Mouse (Mus musculus) lung, postnatal 0 days (tissue): ENCODE data around the gene Sumo3. TPM values are rescaled to one million over a fixed set of nuclear protein-coding genes. Genes with fewer than 3 reads are reported as not detected.
A peak's percentile ranks its signal among the peaks of the same experiment; 100 is the strongest.

Experiments
- ATAC-seq: fragments of 200-750 bp; cut with Nextera tagmentation; 2 replicates; pipeline ENCODE4 v1.8.0; 2017; ENCODE audit warnings: moderate library complexity
- DNase-seq: peaks from one replicate; pipeline ENCODE4 v3.0.0-alpha.2; 2016; ENCODE audit warnings: low spot score
- H3K27ac ChIP-seq: fragments of 300-500 bp; sonication (generic); 2 replicates; pipeline ENCODE4 v1.5.1; 2014; ENCODE audit warnings: antibody characterized with exemption, mild to moderate bottlenecking, low read length, mixed read lengths
- H3K27me3 ChIP-seq: fragments of 300-500 bp; sonication (generic); replicated peaks from 2 replicates; pipeline ENCODE4 v1.6.1; 2014; ENCODE audit warnings: low read length, mixed read lengths; ENCODE audit not compliant: insufficient read depth
- H3K36me3 ChIP-seq: fragments of 300-500 bp; sonication (generic); 2 replicates; pipeline ENCODE4 v1.6.1; 2014; ENCODE audit warnings: low read length, mixed read lengths; ENCODE audit not compliant: insufficient read depth
- H3K4me1 ChIP-seq: fragments of 300-500 bp; sonication (generic); 2 replicates; pipeline ENCODE4 v1.6.1; 2014; ENCODE audit warnings: antibody characterized with exemption, low read depth, low read length, mixed read lengths; ENCODE audit not compliant: insufficient read depth
- H3K4me2 ChIP-seq: fragments of 300-500 bp; sonication (generic); replicated peaks from 2 replicates; pipeline ENCODE4 v1.6.1; 2014; ENCODE audit warnings: low read depth, mild to moderate bottlenecking, low read length, moderate library complexity, mixed read lengths
- H3K4me3 ChIP-seq: fragments of 300-500 bp; sonication (generic); 2 replicates; pipeline ENCODE4 v1.5.1; 2014; ENCODE audit warnings: low read depth, low read length
- H3K9ac ChIP-seq: fragments of 300-500 bp; sonication (generic); replicated peaks from 2 replicates; pipeline ENCODE4 v1.6.1; 2014; ENCODE audit warnings: low read depth, mild to moderate bottlenecking
- H3K9me3 ChIP-seq: fragments of 300-500 bp; sonication (generic); 2 replicates; pipeline ENCODE4 v1.6.1; 2016; ENCODE audit warnings: low read length, mixed read lengths
- CTCF ChIP-seq: IDR thresholded peaks from 2 replicates; pipeline ENCODE4 v1.5.1; 2016; ENCODE audit warnings: antibody characterized with exemption, mild to moderate bottlenecking
- EP300 ChIP-seq: IDR thresholded peaks from 2 replicates; pipeline ENCODE4 v1.6.1; 2016; ENCODE audit warnings: antibody characterized with exemption, mild to moderate bottlenecking, control low read depth
- WGBS: fragments of 180-500 bp; shearing (Covaris S2); extraction: QIAGEN DNeasy Blood & Tissue Kit; methylation state at CpG from one replicate; pipeline ENCODE4 v1.1.7; 2014; 5-methylcytosine and 5-hydroxymethylcytosine counted together
- polyA plus RNA-seq: library from polyadenylated mRNA; unstranded; fragments of >200 nt; fragmentation: Nextera tagmentation; extraction: Ambion mirVana; gene quantifications from 2 replicates; pipeline ENCODE4 v1.2.1, GENCODE M21; 2015

The Sumo3 gene
- 185 and 209 TPM in 2 replicates for polyA plus RNA-seq

GRCm38 (mm10) chr10:77605908-77606826 is at the start of gene Sumo3, which contains the start of gene Gm49325:
Gene Sumo3, plus strand, starts transcription at chr10:77606097.
Gene Gm49325, plus strand, starts transcription at chr10:77606197.
- ATAC-seq (peak; percentile 94), DNase-seq (peak; percentile 96)
- TF ChIP-seq CTCF, result peak; percentile 1; the same call in 1 of the 2 replicates
- TF ChIP-seq EP300, result no peak
- H3K4me2 ChIP-seq, result peak within 1 kb of the TSS; percentile 82
- H3K4me3 ChIP-seq, result peak within 1 kb of the TSS; percentile 66
- WGBS, result 2% methylated on average over 86 of the region's 119 CpGs
- peaks cover 14% of the 10 kb centered on the region for H3K4me1 ChIP-seq
- H3K27me3 ChIP-seq, result no peaks in the 10 kb centered on the region
- H3K9me3 ChIP-seq, result no peaks in the 10 kb centered on the region
- H3K27ac ChIP-seq, result peak within 1 kb of the TSS; percentile 99
- 0 out of 2 replicates have a peak, but pooled peaks cover 5% of the 10 kb centered on the region for H3K36me3 ChIP-seq
- peak within 1 kb of the TSS; percentile 69 for H3K9ac ChIP-seq

GRCm38 (mm10) chr10:77556631-77557030 is 49.3 kb upstream of the Sumo3 start:
- Histone ChIP-seq H3K9me3 (no peaks in the 10 kb centered on the region), H3K27ac (no peak overlapping the region), H3K9ac (no peak overlapping the region), H3K27me3 (no peaks in the 10 kb centered on the region), H3K36me3 (no peaks in the 10 kb centered on the region), H3K4me3 (no peak overlapping the region), H3K4me2 (no peak overlapping the region), H3K4me1 (no peaks in the 10 kb centered on the region)
- no peak for DNase-seq
- no peak for ATAC-seq
- 89% methylated on average over 7 of the region's 7 CpGs for WGBS
- TF ChIP-seq EP300, result no peak
- no peak for TF ChIP-seq CTCF

- WGBS, result 89% methylated on average over 4 of the region's 4 CpGs
- Histone ChIP-seq H3K27me3 (no peaks in the 10 kb centered on the region), H3K9me3 (no peaks in the 10 kb centered on the region), H3K4me1 (no peaks in the 10 kb centered on the region), H3K4me3 (no peak overlapping the region), H3K9ac (no peak overlapping the region), H3K4me2 (no peak overlapping the region), H3K36me3 (no peaks in the 10 kb centered on the region), H3K27ac (no peak overlapping the region)
- ATAC-seq (no peak), DNase-seq (no peak)
- TF ChIP-seq CTCF (peak; percentile 47), EP300 (no peak)
These were observed 48.3 kb upstream of the Sumo3 start for GRCm38 (mm10) chr10:77557641-77558040.

GRCm38 (mm10) chr10:77560090-77560489 is 45.8 kb upstream of the Sumo3 start:
- TF ChIP-seq CTCF (no peak), EP300 (no peak)
- H3K4me1 ChIP-seq, result no peaks in the 10 kb centered on the region
- DNase-seq (no peak), ATAC-seq (no peak)
- H3K4me3 ChIP-seq, result no peak overlapping the region
- H3K9ac ChIP-seq, result no peak overlapping the region
- WGBS, result 82% methylated on average over 11 of the region's 11 CpGs
- no peaks in the 10 kb centered on the region for H3K9me3 ChIP-seq
- H3K27ac ChIP-seq, result no peak overlapping the region
- no peaks in the 10 kb centered on the region for H3K36me3 ChIP-seq
- no peak overlapping the region for H3K4me2 ChIP-seq
- no peaks in the 10 kb centered on the region for H3K27me3 ChIP-seq

GRCm38 (mm10) chr10:77560830-77561229 is 45.1 kb upstream of the Sumo3 start:
- no peaks in the 10 kb centered on the region for H3K4me1 ChIP-seq
- no peaks in the 10 kb centered on the region for H3K27me3 ChIP-seq
- no peak overlapping the region for H3K4me2 ChIP-seq
- 55% methylated on average over 9 of the region's 9 CpGs for WGBS
- no peaks in the 10 kb centered on the region for H3K36me3 ChIP-seq
- TF ChIP-seq CTCF (no peak), EP300 (no peak)
- H3K9ac ChIP-seq, result no peak overlapping the region
- DNase-seq (peak; percentile 44), ATAC-seq (peak; percentile 64)
- H3K4me3 ChIP-seq, result no peak overlapping the region
- no peak overlapping the region for H3K27ac ChIP-seq
- no peaks in the 10 kb centered on the region for H3K9me3 ChIP-seq

GRCm38 (mm10) chr10:77561508-77561907 is 44.4 kb upstream of the Sumo3 start:
- DNase-seq (no peak), ATAC-seq (no peak)
- Histone ChIP-seq H3K36me3 (no peaks in the 10 kb centered on the region), H3K9me3 (no peaks in the 10 kb centered on the region), H3K27ac (no peak overlapping the region), H3K4me2 (no peak overlapping the region), H3K4me3 (no peak overlapping the region), H3K27me3 (no peaks in the 10 kb centered on the region), H3K9ac (no peak overlapping the region), H3K4me1 (no peaks in the 10 kb centered on the region)
- TF ChIP-seq CTCF (no peak), EP300 (no peak)
- WGBS, result 59% methylated on average over 2 of the region's 2 CpGs
